Mouse (Mus musculus) heart, adult 8-10 months (tissue): ENCODE data around the gene Mroh8. TPM values are rescaled to one million over a fixed set of nuclear protein-coding genes. Genes with fewer than 3 reads are reported as not detected.

ENCODE experiments used
- DNase-seq: peaks from one replicate; pipeline ENCODE4 v3.0.0; 2022; ENCODE audit warnings: low spot score
- total RNA-seq, 4 experiments: library from RNA; stranded (reverse); gene quantifications; 2 replicates each; pipeline ENCODE4 v1.2.4; 2022

Gene Mroh8
- total RNA-seq, result under 1 TPM; 0.13 to 0.49 (median 0.23) TPM

DNA sequence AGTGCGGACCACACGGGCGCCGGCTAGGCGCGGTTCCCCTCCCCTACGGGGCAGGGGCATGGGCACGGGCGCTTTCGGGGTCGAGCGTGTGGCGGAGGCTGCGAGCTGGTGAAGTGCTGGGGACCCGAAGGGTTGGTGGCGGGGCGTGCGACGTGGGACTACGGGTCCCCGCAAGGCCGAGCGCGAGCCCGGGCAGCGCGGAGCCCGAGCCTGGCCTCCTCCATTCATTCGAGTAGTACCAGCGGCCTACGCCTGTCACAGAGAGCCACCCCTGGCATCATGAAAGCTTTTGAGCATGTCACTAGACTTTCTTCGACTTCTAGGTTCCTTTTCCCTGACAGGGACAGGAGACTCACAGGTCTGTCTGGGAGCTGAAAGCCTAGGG, at the start of gene Mroh8:
Gene Mroh8 (minus strand): TSS at position 134 of the 385 bp plus-strand sequence.
- no peak for DNase-seq

GRCm38 (mm10) chr2:157328570-157328969, 49.2 kb upstream of the Mroh8 start:
- DNase-seq, result no peak

- no peak for DNase-seq
Observed at GRCm38 (mm10) chr2:157328106-157328505, 48.8 kb upstream of the Mroh8 start.

DNA sequence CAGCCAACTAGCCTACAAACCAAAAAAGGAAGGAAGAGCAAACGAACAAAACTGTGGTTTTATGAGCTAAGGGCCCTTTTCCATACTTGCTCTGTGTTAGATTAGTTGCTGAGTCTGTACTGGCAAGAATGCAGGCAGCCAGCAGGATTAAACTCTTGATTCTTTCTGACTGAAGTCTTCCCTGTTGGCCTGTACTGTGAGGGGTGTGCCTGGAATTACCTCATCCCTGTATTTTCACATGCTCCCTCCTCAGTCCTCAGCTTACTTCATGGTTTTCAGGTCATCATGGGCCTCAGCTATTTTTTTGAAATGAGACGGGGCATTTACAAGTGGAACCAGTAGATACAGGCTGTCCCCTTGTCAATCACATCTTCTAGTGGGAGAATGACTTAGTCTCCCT, 45.9 kb upstream of the Mroh8 start:
- DNase-seq, result no peak

GRCm38 (mm10) chr2:157322029-157322766, 42.8 kb upstream of the Mroh8 start:
- no peak for DNase-seq

DNA sequence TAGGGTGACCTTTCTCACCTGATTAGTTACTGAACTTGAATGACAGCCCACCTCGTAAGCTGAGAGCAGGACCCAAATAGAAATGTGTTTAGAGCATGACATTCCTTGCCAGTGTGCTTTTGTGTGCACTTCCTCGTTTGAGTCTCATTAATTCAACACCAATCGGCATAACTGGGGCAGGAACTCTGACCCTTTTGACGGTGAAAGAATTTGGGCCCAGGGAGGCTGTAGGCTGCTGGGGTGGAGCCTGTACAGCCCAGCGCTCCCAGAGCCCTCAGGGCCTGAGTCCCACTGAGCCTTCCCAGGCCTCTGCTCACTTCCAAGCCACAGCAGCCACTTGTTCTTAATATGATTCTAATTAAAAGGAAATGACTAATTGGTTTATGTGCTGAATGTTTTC, 41.5 kb upstream of the Mroh8 start:
- DNase-seq, result no peak

GRCm38 (mm10) chr2:157320135-157320534, 40.8 kb upstream of the Mroh8 start:
- no peak for DNase-seq

DNA sequence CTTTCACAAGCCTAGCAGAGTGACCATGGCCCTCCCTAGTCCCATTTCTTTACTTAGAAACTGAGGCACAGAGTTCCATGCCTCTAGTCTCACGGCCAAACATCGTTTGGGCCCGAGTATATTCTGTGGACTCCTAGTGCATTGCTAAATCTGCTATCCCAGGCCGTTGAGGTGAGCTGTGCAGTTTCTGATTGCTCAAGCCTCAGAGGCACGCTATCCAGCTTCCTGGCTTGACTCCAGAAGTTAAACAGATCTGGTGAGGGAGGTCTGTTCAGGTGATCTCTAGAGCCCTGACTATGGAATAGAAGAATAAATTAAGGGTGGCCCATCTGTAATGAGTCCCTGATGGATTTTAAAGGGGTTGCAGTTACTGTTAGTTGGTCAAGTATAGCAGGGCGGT, 37.9 kb upstream of the Mroh8 start:
- no peak for DNase-seq

GRCm38 (mm10) chr2:157316358-157316933, 37.1 kb upstream of the Mroh8 start:
- no peak for DNase-seq

DNA sequence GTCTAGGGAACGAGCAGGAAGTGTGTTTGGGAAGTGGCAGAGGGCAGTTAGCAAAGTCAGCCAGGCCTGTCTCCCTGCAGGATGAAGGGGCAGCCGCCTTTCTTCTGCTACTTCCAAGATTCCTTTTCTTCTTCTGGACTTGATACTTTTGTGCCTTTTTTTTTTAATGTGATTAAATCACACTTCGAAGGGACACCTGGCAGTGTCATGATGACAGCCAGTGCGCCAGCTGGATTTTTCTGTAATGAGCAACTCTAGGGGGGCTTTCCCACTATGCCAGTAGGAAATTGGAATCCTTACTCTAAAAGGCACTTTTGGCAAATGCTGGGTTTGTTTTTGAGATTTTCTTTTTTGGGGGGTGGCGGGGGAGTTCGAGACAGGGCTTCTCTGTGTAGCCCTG, 36.1 kb upstream of the Mroh8 start:
- no peak for DNase-seq

GRCm38 (mm10) chr2:157314310-157314709, 35.0 kb upstream of the Mroh8 start:
- DNase-seq, result no peak

DNA sequence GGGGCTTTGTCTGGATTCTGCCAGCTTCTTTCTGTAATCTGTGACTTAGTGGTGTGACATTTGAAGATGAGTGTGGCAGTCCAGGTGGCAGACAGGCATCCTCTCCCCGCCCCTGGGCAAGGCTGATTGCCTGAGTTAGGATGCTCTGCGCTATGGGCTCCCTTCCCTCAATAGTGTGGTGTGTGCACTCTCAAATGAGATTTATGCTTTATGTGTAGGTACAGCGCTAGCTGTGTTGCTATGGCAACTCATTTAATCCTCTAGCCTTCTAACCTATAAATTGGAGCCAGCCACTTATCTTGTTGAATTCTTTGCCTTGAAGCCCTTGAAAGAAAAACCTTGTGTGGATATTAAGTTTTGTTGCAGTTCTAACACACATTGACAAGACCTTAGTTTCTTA, 34.4 kb upstream of the Mroh8 start:
- DNase-seq, result no peak

DNA sequence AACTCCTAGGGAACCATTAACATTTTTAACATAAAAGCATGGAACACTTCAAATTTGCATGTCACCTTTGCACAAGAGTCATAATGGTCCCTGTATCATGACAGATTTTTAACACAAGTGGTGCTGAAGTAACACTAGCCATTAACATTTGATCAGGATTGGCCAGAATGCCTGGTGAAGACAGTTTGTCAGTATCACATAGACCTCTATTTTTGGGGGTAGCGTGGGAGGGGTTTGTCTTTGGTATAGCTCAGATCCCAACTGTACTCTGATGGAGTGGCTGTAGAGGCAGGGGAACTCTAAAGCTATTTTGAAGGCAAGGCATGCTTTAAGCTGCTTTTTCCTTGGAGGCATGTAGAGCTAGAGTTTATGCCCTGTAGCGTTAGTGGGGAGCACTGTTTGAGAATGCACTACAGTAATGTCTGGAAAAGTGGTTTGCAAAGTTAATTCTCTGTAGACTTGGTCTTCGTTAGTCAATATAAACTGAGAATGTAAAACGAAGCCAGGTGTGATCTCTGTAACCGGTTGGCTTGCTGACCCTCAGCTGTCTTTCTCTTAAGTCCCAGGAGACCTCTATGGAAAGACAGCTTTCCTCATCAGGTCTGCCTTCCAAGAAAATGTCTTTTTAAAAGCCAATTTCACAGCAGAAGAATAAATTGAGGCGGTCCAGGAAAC, 31.8 kb upstream of the Mroh8 start:
- DNase-seq, result no peak

- no peak for DNase-seq
Observed at GRCm38 (mm10) chr2:157309611-157310010, 30.3 kb upstream of the Mroh8 start.

DNA sequence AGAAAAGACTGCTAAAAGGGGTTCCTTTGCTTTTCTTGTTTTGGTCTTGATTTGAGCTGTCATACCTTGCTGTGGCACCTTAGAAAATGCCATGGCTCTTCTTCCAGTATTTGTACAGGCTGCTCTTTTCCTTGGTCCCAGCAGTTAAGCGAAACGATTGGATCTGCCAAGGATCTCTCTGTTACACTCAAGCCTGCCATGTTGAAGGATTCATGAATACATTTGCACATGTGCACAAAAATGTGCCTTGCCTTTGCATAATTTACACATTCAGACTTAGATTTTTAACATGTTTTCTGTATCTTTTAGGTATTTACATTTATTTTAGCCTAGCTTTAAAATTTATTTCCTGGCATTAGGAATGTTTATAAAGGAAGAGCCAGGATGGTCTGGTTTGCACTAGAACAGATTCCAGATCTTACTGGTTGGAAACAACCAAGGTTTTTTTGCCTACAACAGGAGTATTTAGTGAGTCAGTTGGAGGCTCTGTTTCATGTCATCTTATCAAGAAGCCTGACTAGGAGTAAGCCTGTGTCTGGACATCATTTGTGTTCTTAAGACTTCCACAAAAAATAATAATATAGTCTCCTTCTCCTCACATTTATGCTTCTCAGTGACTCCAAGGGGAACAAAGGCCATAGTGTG, 29.0 kb upstream of the Mroh8 start:
- DNase-seq, result no peak

GRCm38 (mm10) chr2:157307715-157308265, 28.4 kb upstream of the Mroh8 start:
- no peak for DNase-seq

GRCm38 (mm10) chr2:157306091-157307032, 27.0 kb upstream of the Mroh8 start:
- DNase-seq, result no peak

GRCm38 (mm10) chr2:157303096-157303495, 23.7 kb upstream of the Mroh8 start:
- DNase-seq, result no peak

GRCm38 (mm10) chr2:157300051-157300450, 20.7 kb upstream of the Mroh8 start:
- no peak for DNase-seq

DNA sequence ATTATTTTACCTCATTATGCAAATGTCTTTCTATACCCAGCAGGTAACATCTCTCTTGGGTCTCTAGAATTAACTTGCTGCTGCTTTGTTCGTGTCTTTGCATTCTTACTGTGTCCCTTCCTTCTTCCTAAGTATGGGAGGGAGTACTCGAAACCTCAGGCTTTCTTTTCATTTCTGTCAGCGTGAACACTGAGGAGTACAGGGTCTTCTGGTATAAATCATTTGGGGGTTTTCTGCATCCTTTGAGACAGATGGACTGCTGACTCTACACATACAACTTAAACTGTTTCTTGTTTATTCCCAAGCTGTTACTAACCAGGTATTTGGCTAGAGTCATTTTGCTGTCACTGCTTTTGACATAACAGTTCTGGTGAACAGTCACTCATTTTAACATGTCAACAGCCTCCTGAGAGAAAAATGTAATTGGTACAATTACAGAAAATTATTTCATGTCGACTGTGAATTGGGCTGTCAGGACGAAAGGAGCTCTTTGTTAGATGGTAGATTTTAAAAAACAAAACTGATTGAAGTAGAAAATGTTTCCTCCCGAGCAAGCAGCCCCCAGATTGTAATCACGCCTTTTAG, 16.8 kb upstream of the Mroh8 start:
- DNase-seq, result no peak

DNA sequence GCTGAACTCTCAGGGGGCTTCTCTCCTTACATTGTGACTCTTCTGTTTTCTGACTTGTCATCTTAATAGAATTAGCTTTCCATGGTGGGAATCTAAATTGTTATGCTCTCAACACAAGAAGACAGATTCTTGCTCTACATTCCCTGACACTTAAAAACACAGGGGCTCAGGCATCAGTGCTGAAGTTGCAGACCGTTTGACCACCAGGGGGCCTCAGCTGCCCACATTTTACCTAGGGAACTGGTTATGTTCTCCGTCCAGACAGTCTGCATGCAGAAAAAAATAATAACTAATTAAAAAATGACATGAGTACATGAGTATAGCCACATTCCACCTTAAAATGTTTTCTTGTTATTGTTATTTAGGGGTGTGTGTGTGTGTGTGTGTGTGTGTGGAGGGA, 12.7 kb upstream of the Mroh8 start:
- DNase-seq, result peak; percentile 57
